Mouse (Mus musculus) urinary bladder, postnatal 36 days (tissue): ENCODE measurements around the gene Cdkn2b.

ENCODE experiments used
- DNase-seq, 2 experiments: peaks; one replicate each; pipeline ENCODE4 v3.0.0; 2022; ENCODE audit warnings: low spot score in 2 of 2, mixed read lengths in 1 of 2

The Cdkn2b gene

GRCm38 (mm10) chr4:89310491-89311254 lies at the start of gene Cdkn2b:
TSS of gene Cdkn2b (minus strand) at chr4:89311039.
- DNase-seq: peak; percentile 96

- DNase-seq: peak; percentile 56 to 76
These were observed 49.5 kb upstream of the Cdkn2b start for GRCm38 (mm10) chr4:89360349-89360748.

- DNase-seq: no peak
These were observed 48.7 kb upstream of the Cdkn2b start for GRCm38 (mm10) chr4:89359506-89359905.

- DNase-seq: no peak
These were observed 43.1 kb upstream of the Cdkn2b start for GRCm38 (mm10) chr4:89353935-89354334.

GRCm38 (mm10) chr4:89353071-89353582 lies 42.3 kb upstream of the Cdkn2b start:
- DNase-seq: peak in 1 of 2 experiments; percentile 45

- peak; percentile 32 to 33 for DNase-seq
These were observed 40.6 kb upstream of the Cdkn2b start for GRCm38 (mm10) chr4:89351474-89351873.

- DNase-seq: no peak
These were observed 40.2 kb upstream of the Cdkn2b start for GRCm38 (mm10) chr4:89350938-89351451.

- DNase-seq: no peak
These were observed 39.6 kb upstream of the Cdkn2b start for GRCm38 (mm10) chr4:89350391-89350790.

GRCm38 (mm10) chr4:89348842-89349241 lies 38.0 kb upstream of the Cdkn2b start:
- no peak for DNase-seq

- DNase-seq: no peak
These were observed 2.6 kb upstream of the Cdkn2b start for GRCm38 (mm10) chr4:89313461-89313860.

GRCm38 (mm10) chr4:89309996-89310395 lies 843 bp downstream of the Cdkn2b start:
- no peak for DNase-seq

- no peak for DNase-seq
These were observed 2.8 kb downstream of the Cdkn2b start for GRCm38 (mm10) chr4:89308001-89308400.

- no peak for DNase-seq
These were observed 4.0 kb downstream of the Cdkn2b start for GRCm38 (mm10) chr4:89306798-89307365.

- no peak for DNase-seq
These were observed 5.1 kb downstream of the Cdkn2b start for GRCm38 (mm10) chr4:89305691-89306090.

- DNase-seq: no peak
These were observed 7.4 kb downstream of the Cdkn2b start for GRCm38 (mm10) chr4:89303281-89303995.

- no peak for DNase-seq
These were observed 8.7 kb downstream of the Cdkn2b start for GRCm38 (mm10) chr4:89302129-89302528.

- DNase-seq: no peak
These were observed 11.1 kb downstream of the Cdkn2b start for GRCm38 (mm10) chr4:89299721-89300120.

- no peak for DNase-seq
These were observed 15.2 kb downstream of the Cdkn2b start for GRCm38 (mm10) chr4:89295441-89296220.

- DNase-seq: peak; percentile 41 to 42
These were observed 16.1 kb downstream of the Cdkn2b start, which contains the start of gene Cdkn2a for GRCm38 (mm10) chr4:89294486-89295440. TSS of gene Cdkn2a (minus strand) at chr4:89294653.

- no peak for DNase-seq
These were observed 16.8 kb downstream of the Cdkn2b start for GRCm38 (mm10) chr4:89294091-89294485.
